Mouse (Mus musculus) MEL (cell line): ENCODE data around the gene Cnn2. TPM values are rescaled to one million over a fixed set of nuclear protein-coding genes. Genes with fewer than 3 reads are reported as not detected.

ENCODE experiments used
- DNase-seq: peaks from one replicate; pipeline ENCODE4 v3.0.0; 2011; ENCODE audit warnings: low read depth, low spot score
- H3K27ac ChIP-seq: 2 replicates; pipeline ENCODE4 v1.5.1; 2012; ENCODE audit warnings: low read depth, mild to moderate bottlenecking, control low read depth, low read length, moderate library complexity; ENCODE audit not compliant: control insufficient read depth
- H3K27me3 ChIP-seq, 2 experiments: fragments of 150-350 bp in 1 of 2; sonication (generic) in 1 of 2; 2 replicates each; pipeline ENCODE4 v1.6.1; 2012; ENCODE audit warnings: low read length in 2 of 2, mild to moderate bottlenecking in 2 of 2, improper control_type of control experiment in 1 of 2, moderate library complexity in 1 of 2; ENCODE audit not compliant: insufficient read depth in 2 of 2, control insufficient read depth in 1 of 2
- H3K36me3 ChIP-seq, 2 experiments: 2 replicates each; pipeline ENCODE4 v1.6.1; 2012 to 2014; ENCODE audit warnings: low read length in 2 of 2, improper control_type of control experiment in 1 of 2, inconsistent platforms in 1 of 2, mild to moderate bottlenecking in 1 of 2; ENCODE audit not compliant: insufficient read depth in 2 of 2, control insufficient read depth in 1 of 2
- H3K4me1 ChIP-seq, 2 experiments: fragments of 150-350 bp in 1 of 2; sonication (generic) in 1 of 2; 2 replicates each; pipeline ENCODE4 v1.6.1; 2012; ENCODE audit warnings: low read length in 2 of 2, improper control_type of control experiment in 1 of 2, mild to moderate bottlenecking in 1 of 2; ENCODE audit not compliant: insufficient read depth in 2 of 2, control insufficient read depth in 1 of 2
- H3K4me3 ChIP-seq, 2 experiments: fragments of 150-350 bp in 1 of 2; sonication (generic) in 1 of 2; 2 replicates each; pipeline ENCODE4 v1.5.1; 2012; ENCODE audit warnings: low read depth in 2 of 2, low read length in 2 of 2, mild to moderate bottlenecking in 2 of 2, moderate library complexity in 2 of 2, control low read depth in 1 of 2, improper control_type of control experiment in 1 of 2; ENCODE audit not compliant: control insufficient read depth in 1 of 2, insufficient read depth in 1 of 2
- H3K79me2 ChIP-seq: 2 replicates; pipeline ENCODE4 v1.6.1; 2012; ENCODE audit warnings: mild to moderate bottlenecking, low read length, moderate library complexity; ENCODE audit not compliant: control insufficient read depth, poor library complexity, insufficient read depth
- H3K9ac ChIP-seq: 2 replicates; pipeline ENCODE4 v1.6.1; 2012; ENCODE audit warnings: low read depth, mild to moderate bottlenecking, control low read depth, low read length, moderate library complexity; ENCODE audit not compliant: control insufficient read depth, poor library complexity, severe bottlenecking
- H3K9me3 ChIP-seq: fragments of 150-350 bp; sonication (generic); replicated peaks from 2 replicates; pipeline ENCODE4 v1.6.1; 2012; ENCODE audit warnings: mild to moderate bottlenecking, low read length, improper control_type of control experiment, moderate library complexity; ENCODE audit not compliant: insufficient read depth
- BHLHE40 ChIP-seq: IDR thresholded peaks from 2 replicates; pipeline ENCODE4 v1.6.1; 2012; ENCODE audit warnings: low read depth, mild to moderate bottlenecking, inconsistent platforms, low read length, improper control_type of control experiment, borderline replicate concordance
- CHD1 ChIP-seq: IDR thresholded peaks from 2 replicates; pipeline ENCODE4 v1.6.1; 2012; ENCODE audit warnings: low read depth, mild to moderate bottlenecking, inconsistent platforms, low read length, improper control_type of control experiment
- CHD2 ChIP-seq: IDR thresholded peaks from 2 replicates; pipeline ENCODE4 v1.6.1; 2011; ENCODE audit warnings: low read length, improper control_type of control experiment
- CTCF ChIP-seq, 3 experiments: IDR thresholded peaks in 2 of 3; conservative IDR thresholded peaks in 1 of 3; 2 replicates each; pipeline ENCODE4 v1.5.1; 2011 to 2012; ENCODE audit warnings: low read length in 3 of 3, low read depth in 2 of 3, mild to moderate bottlenecking in 2 of 3, improper control_type of control experiment in 1 of 3, inconsistent platforms in 1 of 3, mixed read lengths in 1 of 3, moderate library complexity in 1 of 3; ENCODE audit not compliant: control insufficient read depth in 1 of 3, insufficient read depth in 1 of 3, poor library complexity in 1 of 3, severe bottlenecking in 1 of 3
- E2F4 ChIP-seq: IDR thresholded peaks from 2 replicates; pipeline ENCODE4 v1.6.1; 2011; ENCODE audit warnings: low read depth, low read length, improper control_type of control experiment, borderline replicate concordance
- ELF1 ChIP-seq: IDR thresholded peaks from 2 replicates; pipeline ENCODE4 v1.6.1; 2014; ENCODE audit warnings: low read depth, mild to moderate bottlenecking, inconsistent platforms, low read length, improper control_type of control experiment, moderate library complexity
- EP300 ChIP-seq, 2 experiments: IDR thresholded peaks; 2 replicates each; pipeline ENCODE4 v1.6.1; 2011; ENCODE audit warnings: improper control_type of control experiment in 2 of 2, low read length in 2 of 2, low read depth in 1 of 2, mild to moderate bottlenecking in 1 of 2
- ETS1 ChIP-seq: IDR thresholded peaks from 2 replicates; pipeline ENCODE4 v1.6.1; 2012; ENCODE audit warnings: low read depth, mild to moderate bottlenecking, inconsistent platforms, low read length, improper control_type of control experiment, moderate library complexity
- GATA1 ChIP-seq: IDR thresholded peaks from 2 replicates; pipeline ENCODE4 v1.6.1; 2011; ENCODE audit warnings: low read depth, low read length, improper control_type of control experiment
- HCFC1 ChIP-seq: IDR thresholded peaks from 2 replicates; pipeline ENCODE4 v1.6.1; 2012; ENCODE audit warnings: low read depth, mild to moderate bottlenecking, inconsistent platforms, low read length, improper control_type of control experiment, moderate library complexity
- JUND ChIP-seq: IDR thresholded peaks from 2 replicates; pipeline ENCODE4 v1.6.1; 2011; ENCODE audit warnings: low read depth, mild to moderate bottlenecking, improper control_type of control experiment, low read length
- MXI1 ChIP-seq: IDR thresholded peaks from 2 replicates; pipeline ENCODE4 v1.6.1; 2011; ENCODE audit warnings: mild to moderate bottlenecking, low read depth, low read length, improper control_type of control experiment
- MYB ChIP-seq: IDR thresholded peaks from 2 replicates; pipeline ENCODE4 v1.6.1; 2011; ENCODE audit warnings: mild to moderate bottlenecking, low read depth, low read length, improper control_type of control experiment
- MYC ChIP-seq: IDR thresholded peaks from 2 replicates; pipeline ENCODE4 v1.6.1; 2011; ENCODE audit warnings: low read depth, mild to moderate bottlenecking, low read length, improper control_type of control experiment, moderate library complexity
- NELFE ChIP-seq: IDR thresholded peaks from 2 replicates; pipeline ENCODE4 v1.6.1; 2011; ENCODE audit warnings: low read depth, low read length, improper control_type of control experiment
- NRF1 ChIP-seq: IDR thresholded peaks from 2 replicates; pipeline ENCODE4 v1.6.1; 2014; ENCODE audit warnings: low read depth, mild to moderate bottlenecking, inconsistent platforms, low read length, improper control_type of control experiment, moderate library complexity; ENCODE audit not compliant: poor library complexity, insufficient read depth, severe bottlenecking
- POLR2A ChIP-seq, 2 experiments: IDR thresholded peaks; 2 replicates each; pipeline ENCODE4 v1.6.1; 2011 to 2012; ENCODE audit warnings: low read length in 2 of 2, mild to moderate bottlenecking in 2 of 2, control low read depth in 1 of 2, improper control_type of control experiment in 1 of 2, low read depth in 1 of 2, moderate library complexity in 1 of 2; ENCODE audit not compliant: control insufficient read depth in 1 of 2, insufficient read depth in 1 of 2, poor library complexity in 1 of 2
- RAD21 ChIP-seq: IDR thresholded peaks from 2 replicates; pipeline ENCODE4 v1.6.1; 2011; ENCODE audit warnings: mild to moderate bottlenecking, low read depth, low read length, improper control_type of control experiment
- RCOR1 ChIP-seq: IDR thresholded peaks from 2 replicates; pipeline ENCODE4 v1.6.1; 2012; ENCODE audit warnings: low read depth, mild to moderate bottlenecking, inconsistent platforms, low read length, improper control_type of control experiment
- SIN3A ChIP-seq: IDR thresholded peaks from 2 replicates; pipeline ENCODE4 v1.6.1; 2012; ENCODE audit warnings: low read length, improper control_type of control experiment, inconsistent platforms
- TBP ChIP-seq: IDR thresholded peaks from 2 replicates; pipeline ENCODE4 v1.8.0; 2011; ENCODE audit warnings: low read depth, low read length, improper control_type of control experiment
- UBTF ChIP-seq: IDR thresholded peaks from 2 replicates; pipeline ENCODE4 v1.6.1; 2012; ENCODE audit warnings: low read depth, mild to moderate bottlenecking, inconsistent platforms, low read length, improper control_type of control experiment, moderate library complexity, borderline replicate concordance; ENCODE audit not compliant: insufficient read depth
- USF1 ChIP-seq: IDR thresholded peaks from 2 replicates; pipeline ENCODE4 v1.6.1; 2014; ENCODE audit warnings: low read depth, mild to moderate bottlenecking, inconsistent platforms, low read length, improper control_type of control experiment, moderate library complexity
- USF2 ChIP-seq, 2 experiments: IDR thresholded peaks; 2 replicates each; pipeline ENCODE4 v1.6.1; 2011 to 2012; ENCODE audit warnings: improper control_type of control experiment in 2 of 2, low read length in 2 of 2, borderline replicate concordance in 1 of 2, inconsistent platforms in 1 of 2, low read depth in 1 of 2, mild to moderate bottlenecking in 1 of 2; ENCODE audit not compliant: insufficient read depth in 1 of 2
- ZKSCAN1 ChIP-seq: IDR thresholded peaks from 2 replicates; pipeline ENCODE4 v1.6.1; 2012; ENCODE audit warnings: low read depth, mild to moderate bottlenecking, inconsistent platforms, low read length, improper control_type of control experiment, moderate library complexity
- ZNF384 ChIP-seq: IDR thresholded peaks from 2 replicates; pipeline ENCODE4 v1.6.1; 2012; ENCODE audit warnings: low read depth, mild to moderate bottlenecking, inconsistent platforms, low read length, improper control_type of control experiment
- polyA plus RNA-seq, 2 experiments: library from polyadenylated mRNA; stranded (reverse) in 1 of 2; unstranded in 1 of 2; fragments of >175 nt in 1 of 2; fragments of >200 nt in 1 of 2; gene quantifications; 2 replicates each; pipeline versions ENCODE4 v1.2.1 to v1.2.4; 2012; ENCODE audit warnings: low replicate concordance in 2 of 2, low read depth in 1 of 2; ENCODE audit not compliant: insufficient read length in 2 of 2, insufficient read depth in 1 of 2, missing spikeins in 1 of 2
- total RNA-seq: library from RNA; depleted of rRNA; stranded (reverse); fragments of 300-350 nt; gene quantifications from 2 replicates; pipeline ENCODE4 v1.2.3, GENCODE M21; 2012

Gene Cnn2
- total and polyA plus RNA-seq, 3 experiments, result 8.7 to 25.3 TPM; not detected in 1

GRCm38 (mm10) chr10:79994397-79995115 is 6.2 kb downstream of the Cnn2 start:
- peaks cover 14 to 26% of the 10 kb centered on the region in 2 experiments for H3K4me1 ChIP-seq
- no peaks in the 10 kb centered on the region for H3K27me3 ChIP-seq
- H3K9ac ChIP-seq, result peak overlapping the region; percentile 66
- H3K4me3 ChIP-seq, result peak overlapping the region; percentile 3 to 17
- TF ChIP-seq HCFC1 (peak; percentile 13; the same call in 1 of the 2 replicates), POLR2A (IDR thresholded peaks at IDR 0.05; ENCODE audit: control insufficient read depth in 1 of 2, insufficient read depth in 1 of 2, low read depth in 1 of 2, low read length in 2 of 2, poor library complexity in 1 of 2) (peak in 1 of 2 experiments; percentile 29; a peak in 1 of 4 replicates), CTCF (IDR thresholded peaks at IDR 0.05 in 2 of 3, conservative IDR thresholded peaks at IDR 0.05 in 1 of 3; ENCODE audit: control insufficient read depth in 1 of 3, insufficient read depth in 1 of 3, low read depth in 2 of 3, low read length in 3 of 3, poor library complexity in 1 of 3, severe bottlenecking in 1 of 3) (no peak), MXI1 (no peak; the same call in 1 of the 2 replicates), UBTF (0 out of 2 replicates have a peak, but pooled peaks have one; percentile 26), RCOR1 (0 out of 2 replicates have a peak, but pooled peaks have one; percentile 19), ETS1 (peak; percentile 28; the same call in 1 of the 2 replicates), ZKSCAN1 (no peak), SIN3A (no peak; the same call in 1 of the 2 replicates), USF1 (no peak), E2F4 (no peak), ZNF384 (no peak), CHD1 (no peak), BHLHE40 (no peak), MYC (no peak), USF2 (IDR thresholded peaks at IDR 0.05; ENCODE audit: borderline replicate concordance in 1 of 2, insufficient read depth in 1 of 2, low read depth in 1 of 2, low read length in 2 of 2) (no peak), NRF1 (no peak), MYB (no peak), EP300 (IDR thresholded peaks at IDR 0.05; ENCODE audit: low read depth in 1 of 2, low read length in 2 of 2) (peak; percentile 44 to 48; a peak in 2 of 4 replicates), NELFE (peak; percentile 29; the same call in 1 of the 2 replicates), ELF1 (peak; percentile 50), JUND (no peak), CHD2 (no peak), RAD21 (no peak), TBP (peak; percentile 59), GATA1 (peak; percentile 10; the same call in 1 of the 2 replicates)
- H3K36me3 ChIP-seq, result peaks cover 0 to 17% of the 10 kb centered on the region in 2 experiments; a peak in 2 of 4 replicates
- peak overlapping the region; percentile 93 for H3K27ac ChIP-seq
- peaks cover 5% of the 10 kb centered on the region; the same call in 1 of the 2 replicates for H3K79me2 ChIP-seq
- DNase-seq, result peak; percentile 76
- no peaks in the 10 kb centered on the region for H3K9me3 ChIP-seq
